Mouse (Mus musculus) intestine, postnatal 0 days (tissue): ENCODE results near the gene Cse1l. TPM values are rescaled to one million over a fixed set of nuclear protein-coding genes. Genes with fewer than 3 reads are reported as not detected.
A peak's percentile ranks its signal among the peaks of the same experiment; 100 is the strongest.

Experiments used
- ATAC-seq: fragments of 200-750 bp; cut with Nextera tagmentation; 2 replicates; pipeline ENCODE4 v1.8.0; 2017; ENCODE audit warnings: mild to moderate bottlenecking, moderate TSS enrichment, moderate library complexity
- H3K27ac ChIP-seq: fragments of 300-500 bp; sonication (generic); 2 replicates; pipeline ENCODE4 v1.5.1; 2014; ENCODE audit warnings: mild to moderate bottlenecking, low read depth, low read length, moderate library complexity
- H3K27me3 ChIP-seq: fragments of 300-500 bp; sonication (generic); replicated peaks from 2 replicates; pipeline ENCODE4 v1.6.1; 2014; ENCODE audit warnings: low read length, mixed read lengths; ENCODE audit not compliant: control insufficient read depth, insufficient read depth
- H3K36me3 ChIP-seq: fragments of 300-500 bp; sonication (generic); 2 replicates; pipeline ENCODE4 v1.6.1; 2014; ENCODE audit warnings: mild to moderate bottlenecking, moderate library complexity; ENCODE audit not compliant: control insufficient read depth, insufficient read depth
- H3K4me1 ChIP-seq: fragments of 300-500 bp; sonication (generic); replicated peaks from 2 replicates; pipeline ENCODE4 v1.6.1; 2014; ENCODE audit warnings: antibody characterized with exemption, low read length, mixed read lengths; ENCODE audit not compliant: control insufficient read depth, insufficient read depth
- H3K4me2 ChIP-seq: fragments of 300-500 bp; sonication (generic); replicated peaks from 2 replicates; pipeline ENCODE4 v1.6.1; 2014; ENCODE audit warnings: low read depth, mild to moderate bottlenecking, moderate library complexity
- H3K4me3 ChIP-seq: fragments of 300-500 bp; sonication (generic); 2 replicates; pipeline ENCODE4 v1.5.1; 2014; ENCODE audit warnings: low read depth, low read length
- H3K9ac ChIP-seq: fragments of 300-500 bp; sonication (generic); 2 replicates; pipeline ENCODE4 v1.6.1; 2014; ENCODE audit warnings: mild to moderate bottlenecking, low read depth, low read length
- H3K9me3 ChIP-seq: fragments of 300-500 bp; sonication (generic); 2 replicates; pipeline ENCODE4 v1.6.1; 2016; ENCODE audit warnings: mixed run types; ENCODE audit not compliant: control insufficient read depth
- CTCF ChIP-seq: sonication (generic); IDR thresholded peaks from 2 replicates; pipeline ENCODE4 v1.5.1; 2016; ENCODE audit warnings: low read depth, mild to moderate bottlenecking, control low read depth, antibody characterized with exemption, moderate library complexity
- whole genome bisulfite sequencing: fragments of 180-500 bp; shearing (Covaris S2); extraction: QIAGEN DNeasy Blood & Tissue Kit; methylation state at CpG from one replicate; pipeline ENCODE4 v1.1.7; 2014; 5-methylcytosine and 5-hydroxymethylcytosine counted together
- polyA plus RNA-seq: library from polyadenylated mRNA; unstranded; fragments of >200 nt; fragmentation: Nextera tagmentation; extraction: Ambion mirVana; gene quantifications from 2 replicates; pipeline ENCODE4 v1.2.1, GENCODE M21; 2015

Cse1l gene
- polyA plus RNA-seq, 1 experiment from 2014 or later, result 22.1 TPM

- H3K36me3 ChIP-seq, result no peaks in the 10 kb centered on the region
- H3K9me3 ChIP-seq, result no peaks in the 10 kb centered on the region
- no peak for TF ChIP-seq CTCF
- no peaks in the 10 kb centered on the region for H3K27me3 ChIP-seq
- ATAC-seq, result no peak
- no peak overlapping the region for H3K27ac ChIP-seq
- H3K9ac ChIP-seq, result no peak overlapping the region
- H3K4me2 ChIP-seq, result no peak overlapping the region
- peaks cover 10% of the 10 kb centered on the region for H3K4me1 ChIP-seq
- no peak overlapping the region for H3K4me3 ChIP-seq
These were observed 86.1 kb downstream of the Cse1l start for GRCm38 (mm10) chr2:166991945-166992344.

GRCm38 (mm10) chr2:166995021-166995795 is 89.4 kb downstream of the Cse1l start:
- under 1% methylated on average over 28 of the region's 28 CpGs for WGBS
- Histone ChIP-seq H3K4me2 (peak overlapping the region; percentile 85), H3K4me3 (peak overlapping the region; percentile 82), H3K27me3 (no peaks in the 10 kb centered on the region), H3K9ac (peak overlapping the region; percentile 87), H3K4me1 (peaks cover 10% of the 10 kb centered on the region), H3K27ac (peak overlapping the region; percentile 90), H3K36me3 (no peaks in the 10 kb centered on the region), H3K9me3 (no peaks in the 10 kb centered on the region)
- ATAC-seq, result peak; percentile 7; the same call in 1 of the 2 replicates
- TF ChIP-seq CTCF, result no peak

Other genes starting within 250 kb of the Cse1l start
- 4.0 TPM in 2 replicates for gene Prex1, start 192.2 kb upstream of the Cse1l start, polyA plus RNA-seq
- 3.7 and 5.1 TPM in 2 replicates for gene Trp53rkb, start 113.5 kb upstream of the Cse1l start, polyA plus RNA-seq
- gene Arfgef2, start 100.5 kb upstream of the Cse1l start, polyA plus RNA-seq, result 6.1 and 6.5 TPM in 2 replicates
- 30.0 and 31.0 TPM in 2 replicates for gene Stau1, start 90.3 kb downstream of the Cse1l start, polyA plus RNA-seq
- 15.8 and 16.3 TPM in 2 replicates for gene Ddx27, start 109.2 kb downstream of the Cse1l start, polyA plus RNA-seq
- gene Znfx1, start 157.0 kb downstream of the Cse1l start, polyA plus RNA-seq, result 13.1 and 15.2 TPM in 2 replicates